In genomic region chr4:115824178-115824577, GRCm38 (mm10) we compare ENCODE assay signal across 17 mouse cellular contexts. TPM values are rescaled to one million over a fixed set of nuclear protein-coding genes. Genes with fewer than 3 reads are reported as not detected.
DNase-seq lines count a peak whose midpoint lies in the region; ATAC-seq lines count a peak whose summit lies in the region.
"Had no signal": no experiment of that assay in that cellular context is flagged by ENCODE, and none has a peak within 500 bp of the region (broad histone marks: within the 10 kb centered on the region; RNA-seq: fewer than 3 reads in every experiment).

No protein-coding gene starts in this region.

- 29% methylated on average over 2 of the region's 2 CpGs for WGBS in heart, embryonic 14.5 days
- WGBS in liver, embryonic 11.5 days = 33% methylated on average over 2 of the region's 2 CpGs

- H3K4me3 ChIP-seq in heart, embryonic 14.5 days (ENCODE audit: control insufficient read depth in 1 of 2, insufficient read depth in 1 of 2, low read depth in 1 of 2, low read length in 2 of 2) = no peak overlapping the region
- H3K4me3 ChIP-seq in liver, embryonic 11.5 days (ENCODE audit: low read depth, low read length) = no peak overlapping the region
- H3K4me3 ChIP-seq: forebrain, embryonic 10.5 days; hindbrain, embryonic 10.5 days; intestine, embryonic 15.5 days; limb, embryonic 15.5 days; midbrain, embryonic 13.5 days had no signal

- H3K4me1 ChIP-seq in heart, embryonic 14.5 days (ENCODE audit: control insufficient read depth in 2 of 2, insufficient read depth in 2 of 2, low read length in 2 of 2) = peaks cover 25 to 45% of the 10 kb centered on the region in 2 experiments
- peaks cover 42% of the 10 kb centered on the region for H3K4me1 ChIP-seq in liver, embryonic 11.5 days (replicated peaks; ENCODE audit: control insufficient read depth, insufficient read depth, low read length)

- no peak for DNase-seq in heart, adult 18-20 months
- DNase-seq in 3T3-L1 (ENCODE audit: low read depth, low spot score) = peak; percentile 44
- DNase-seq in MEL-GATA-1-ER (ENCODE audit: extremely low read depth, low read depth) = peak; percentile 69
- DNase-seq in liver, embryonic 11.5 days (ENCODE audit: low spot score) = no peak
- no peak for DNase-seq in testis, postnatal 14 days (ENCODE audit: low spot score)
- DNase-seq in cerebellum, adult 8-10 months = no peak
- DNase-seq: adrenal gland, postnatal 10 days; cerebellum, adult 18-20 months; embryo, embryonic 11 days; kidney, postnatal 36 days had no signal

- no peak overlapping the region for H3K4me2 ChIP-seq in heart, embryonic 14.5 days (ENCODE audit: low read length)
- H3K4me2 ChIP-seq in liver, embryonic 11.5 days = peak overlapping the region; percentile 15
- H3K4me2 ChIP-seq: intestine, embryonic 15.5 days; limb, embryonic 15.5 days; midbrain, embryonic 13.5 days had no signal

- no peak overlapping the region for H3K9ac ChIP-seq in heart, embryonic 14.5 days (ENCODE audit: low read length)
- H3K9ac ChIP-seq in liver, embryonic 11.5 days (ENCODE audit: low read depth, low read length) = no peak overlapping the region
- H3K9ac ChIP-seq: intestine, embryonic 15.5 days; limb, embryonic 15.5 days; midbrain, embryonic 13.5 days had no signal

- no peak for ATAC-seq in heart, embryonic 14.5 days (ENCODE audit: insufficient number of reproducible peaks, insufficient read depth, low FRiP score, low read depth)
- ATAC-seq in liver, embryonic 11.5 days (replicated peaks; ENCODE audit: low FRiP score) = 0 out of 2 replicates have a peak, but pooled peaks have one; percentile 25
- ATAC-seq: intestine, embryonic 15.5 days; midbrain, embryonic 13.5 days had no signal

- no peaks in the 10 kb centered on the region for H3K36me3 ChIP-seq in heart, embryonic 14.5 days (ENCODE audit: control insufficient read depth, insufficient read depth, low read length)
- no peaks in the 10 kb centered on the region for H3K36me3 ChIP-seq in liver, embryonic 11.5 days (ENCODE audit: control insufficient read depth, insufficient read depth, low read length)
- H3K36me3 ChIP-seq: intestine, embryonic 15.5 days; limb, embryonic 15.5 days had no signal

- H3K9me3 ChIP-seq in heart, embryonic 14.5 days (ENCODE audit: control insufficient read depth, low read length) = no peaks in the 10 kb centered on the region
- H3K9me3 ChIP-seq in liver, embryonic 11.5 days (ENCODE audit: control insufficient read depth, low read length) = no peaks in the 10 kb centered on the region
- H3K9me3 ChIP-seq: forebrain, embryonic 10.5 days; hindbrain, embryonic 10.5 days; intestine, embryonic 15.5 days; limb, embryonic 15.5 days; midbrain, embryonic 13.5 days had no signal

- H3K27ac ChIP-seq in heart, embryonic 14.5 days (replicated peaks in 1 of 2; ENCODE audit: control insufficient read depth in 1 of 2, insufficient read depth in 1 of 2, low read depth in 2 of 2, low read length in 2 of 2) = peak overlapping the region; percentile 53 to 56; a peak in 3 of 4 replicates
- peak overlapping the region; percentile 50; the same call in 1 of the 2 replicates for H3K27ac ChIP-seq in liver, embryonic 11.5 days (ENCODE audit: low read depth, low read length)
- H3K27ac ChIP-seq: forebrain, embryonic 10.5 days; hindbrain, embryonic 10.5 days; intestine, embryonic 15.5 days; limb, embryonic 15.5 days; midbrain, embryonic 13.5 days had no signal

- no peaks in the 10 kb centered on the region for H3K27me3 ChIP-seq in heart, embryonic 14.5 days (ENCODE audit: control insufficient read depth, insufficient read depth, low read length)
- H3K27me3 ChIP-seq in liver, embryonic 11.5 days (replicated peaks; ENCODE audit: control insufficient read depth, insufficient read depth, low read length) = no peaks in the 10 kb centered on the region
- H3K27me3 ChIP-seq: CH12.LX; intestine, embryonic 15.5 days; limb, embryonic 15.5 days had no signal

RNA-seq across cellular contexts. Expression of gene Mob3c, which starts 3.7 kb away (rescaled TPM):
- 6.8 and 8.0 TPM in 2 replicates for polyA plus RNA-seq in heart, embryonic 14.5 days (2014; fragmentation: Nextera tagmentation; extraction: Ambion mirVana)
- 1 to 10 TPM; 5.0 to 5.3 TPM for total RNA-seq in heart, adult 18-20 months (2021)
- 9.7 and 9.8 TPM in 2 replicates for polyA plus RNA-seq in liver, embryonic 11.5 days (2014; fragmentation: Nextera tagmentation; extraction: Ambion mirVana)

RNA-seq across cellular contexts. Expression of gene Mknk1, which starts 14.8 kb away (rescaled TPM):
- 16.2 and 16.7 TPM in 2 replicates for polyA plus RNA-seq in heart, embryonic 14.5 days (2014; fragmentation: Nextera tagmentation; extraction: Ambion mirVana)
- total RNA-seq in heart, adult 18-20 months (2021) = 10 to 100 TPM; 20.6 to 22.0 TPM
- polyA plus RNA-seq in liver, embryonic 11.5 days (2014; fragmentation: Nextera tagmentation; extraction: Ambion mirVana) = 43.8 and 46.9 TPM in 2 replicates

RNA-seq across cellular contexts. Expression of gene Atpaf1, which starts 39.6 kb away (rescaled TPM):
- 89.2 and 89.5 TPM in 2 replicates for polyA plus RNA-seq in heart, embryonic 14.5 days (2014; fragmentation: Nextera tagmentation; extraction: Ambion mirVana)
- total RNA-seq in heart, adult 18-20 months (2021) = 100 to 1,000 TPM; 105 to 129 TPM
- polyA plus RNA-seq in liver, embryonic 11.5 days (2014; fragmentation: Nextera tagmentation; extraction: Ambion mirVana) = 42.1 and 48.7 TPM in 2 replicates

RNA-seq across cellular contexts. Expression of gene Tex38, which starts 43.4 kb away (rescaled TPM):
- 0.26 and 0.53 TPM in 2 replicates for polyA plus RNA-seq in heart, embryonic 14.5 days (2014; fragmentation: Nextera tagmentation; extraction: Ambion mirVana)
- 1 to 10 TPM in 1 of 2 experiments, under 1 TPM in 1; 0.45 to 1.9 TPM for total RNA-seq in heart, adult 18-20 months (2021)
- polyA plus RNA-seq in liver, embryonic 11.5 days (2014; fragmentation: Nextera tagmentation; extraction: Ambion mirVana) = 0.22 TPM in 1 of 2 replicates, not detected in the other

Comparison
In these comparisons a context has a peak if more than half of its experiments do, and no peak if none do; other contexts are left out.
1. DNase-seq: peak in 3T3-L1 (single experiment) and MEL-GATA-1-ER (single experiment); none in heart, adult 18-20 months (0 of 2), liver, embryonic 11.5 days (single experiment), testis, postnatal 14 days (single experiment) and cerebellum, adult 8-10 months (single experiment).